Mouse (Mus musculus): ENCODE results near the gene Gm11985.
A peak's percentile ranks its signal among the peaks of the same experiment; 100 is the strongest.

Gm11985 gene

DNA sequence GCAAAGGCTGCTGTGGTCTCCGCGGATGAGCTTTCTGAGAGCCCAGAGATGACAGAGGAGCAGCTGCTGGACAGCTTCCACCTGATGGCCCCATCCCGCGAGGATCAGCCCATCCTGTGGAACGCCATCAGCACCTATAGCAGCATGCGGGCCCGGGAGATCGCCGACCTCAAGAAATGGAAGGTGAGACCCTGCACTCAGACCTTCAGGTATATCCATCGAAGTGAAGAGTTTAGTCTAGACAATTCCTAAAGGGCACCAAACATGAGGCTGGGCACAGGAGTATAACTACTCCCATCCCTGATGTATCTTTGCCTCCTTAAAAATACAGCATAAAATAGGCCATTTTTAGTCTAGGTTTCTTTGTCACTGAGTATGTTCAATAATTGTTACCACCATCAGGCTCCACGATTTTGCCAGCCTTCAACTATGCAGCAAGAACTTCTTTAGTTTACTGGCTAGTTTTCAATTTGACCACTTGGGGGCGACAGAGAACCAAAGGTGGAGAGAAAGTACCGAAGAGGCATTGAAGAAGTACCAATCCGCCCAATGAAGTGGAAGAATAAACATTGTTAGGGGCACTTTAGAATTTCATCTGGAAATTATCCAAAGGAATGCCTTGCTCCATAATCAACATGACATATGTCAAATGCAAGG, 11.5 kb upstream of the Gm11985 start:
- no peak for DNase-seq

DNA sequence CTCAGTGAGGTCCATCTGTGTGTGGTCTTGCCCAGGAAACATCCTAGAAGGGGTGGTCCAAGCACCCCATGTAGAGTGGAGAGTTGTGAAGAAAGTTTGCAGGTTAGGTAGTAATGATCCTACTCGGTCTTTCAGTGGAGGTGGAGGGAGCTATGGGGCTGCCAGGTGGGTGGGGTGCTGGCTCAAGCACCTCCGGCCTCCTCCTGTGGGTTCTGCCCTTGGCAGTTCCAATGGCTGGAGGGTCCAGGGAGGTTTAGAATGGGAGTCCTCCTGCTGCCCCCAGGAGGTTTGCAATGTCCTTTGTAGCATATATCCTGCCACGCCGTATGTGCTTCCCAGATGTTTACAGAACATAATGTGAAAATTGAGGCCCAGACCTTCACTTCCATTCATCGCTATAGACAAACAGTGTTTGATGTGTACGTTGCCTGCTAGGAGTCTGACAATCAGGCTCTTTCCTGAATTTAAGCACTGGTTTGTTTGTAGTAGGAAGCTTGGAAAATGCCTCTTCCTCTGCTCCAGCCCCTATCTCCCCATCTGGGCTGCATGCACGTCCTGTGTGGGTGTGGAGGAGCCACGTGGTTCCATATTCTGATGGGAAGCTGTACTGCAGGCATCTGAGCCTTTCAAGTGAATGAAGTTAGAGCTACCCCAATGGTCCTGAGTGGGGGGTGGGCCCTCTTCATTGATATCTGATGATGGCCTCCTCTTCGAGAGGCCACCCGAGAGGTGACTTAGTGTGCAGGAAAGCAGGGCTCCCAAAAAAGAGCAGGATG, 10.3 kb upstream of the Gm11985 start:
- no peak for DNase-seq

DNA sequence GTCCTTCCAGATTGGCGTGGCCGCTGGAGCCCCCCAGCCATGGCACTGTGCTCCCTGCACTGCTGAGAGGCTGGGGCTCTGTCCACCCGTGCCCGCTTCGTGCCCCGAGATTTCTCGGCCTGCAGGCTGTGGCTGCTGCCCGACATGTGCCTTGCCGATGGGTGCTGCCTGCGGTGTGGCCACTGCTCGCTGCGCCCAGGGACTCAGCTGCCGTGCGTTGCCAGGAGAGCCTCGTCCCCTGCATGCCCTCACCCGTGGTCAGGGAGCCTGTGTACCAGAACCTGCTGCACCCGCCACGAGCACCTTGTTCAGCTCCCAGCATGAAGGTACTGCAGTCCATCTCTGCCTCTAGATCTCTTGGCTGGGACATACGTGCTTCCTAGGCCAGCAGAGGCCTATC, 9.6 kb upstream of the Gm11985 start:
- peak; percentile 30 for DNase-seq

DNA sequence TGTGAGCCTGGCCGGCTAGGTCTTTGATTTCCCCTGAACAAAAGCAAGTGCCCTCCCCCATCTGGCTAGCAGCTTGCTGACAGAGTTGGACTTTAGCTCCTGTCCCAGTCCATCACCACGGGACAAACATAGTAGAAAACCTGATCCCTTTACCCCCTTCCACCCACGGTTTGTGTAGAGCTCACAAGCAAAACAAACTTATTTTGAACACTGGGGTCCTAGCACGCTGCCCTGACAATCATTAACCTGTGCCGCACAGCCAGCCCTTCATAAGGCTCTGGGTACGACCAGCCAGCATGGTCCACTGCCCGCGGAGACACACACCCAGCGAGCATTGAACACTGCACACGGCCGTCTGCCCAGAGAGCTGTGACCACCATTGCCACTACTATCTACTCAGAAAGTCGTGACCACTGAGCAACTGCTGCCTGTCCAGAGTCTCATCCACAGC, 9.1 kb upstream of the Gm11985 start, which contains the start of gene Igfbp1:
Gene Igfbp1 (plus strand): TSS at position 292 of the 451 bp plus-strand sequence.
- DNase-seq, result peak; percentile 88

DNA sequence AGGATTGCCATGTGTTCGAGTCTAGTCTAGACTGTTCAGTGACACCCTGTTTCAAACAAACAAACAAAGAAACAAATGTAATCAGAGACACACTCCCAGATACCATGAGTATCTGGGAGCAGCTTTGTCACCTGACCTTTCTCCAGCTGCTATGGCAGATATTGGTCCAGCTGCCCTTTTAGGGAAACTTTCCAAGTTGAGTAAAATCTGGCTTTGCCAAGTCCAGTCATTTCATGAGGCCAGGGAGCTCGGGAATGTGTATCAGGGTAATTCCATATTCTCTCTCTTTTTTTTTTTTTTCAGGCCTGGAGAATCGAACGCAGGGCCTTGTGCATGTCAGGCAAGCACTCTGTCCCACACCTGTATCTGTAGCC, 6.9 kb upstream of the Gm11985 start:
- no peak for DNase-seq

DNA sequence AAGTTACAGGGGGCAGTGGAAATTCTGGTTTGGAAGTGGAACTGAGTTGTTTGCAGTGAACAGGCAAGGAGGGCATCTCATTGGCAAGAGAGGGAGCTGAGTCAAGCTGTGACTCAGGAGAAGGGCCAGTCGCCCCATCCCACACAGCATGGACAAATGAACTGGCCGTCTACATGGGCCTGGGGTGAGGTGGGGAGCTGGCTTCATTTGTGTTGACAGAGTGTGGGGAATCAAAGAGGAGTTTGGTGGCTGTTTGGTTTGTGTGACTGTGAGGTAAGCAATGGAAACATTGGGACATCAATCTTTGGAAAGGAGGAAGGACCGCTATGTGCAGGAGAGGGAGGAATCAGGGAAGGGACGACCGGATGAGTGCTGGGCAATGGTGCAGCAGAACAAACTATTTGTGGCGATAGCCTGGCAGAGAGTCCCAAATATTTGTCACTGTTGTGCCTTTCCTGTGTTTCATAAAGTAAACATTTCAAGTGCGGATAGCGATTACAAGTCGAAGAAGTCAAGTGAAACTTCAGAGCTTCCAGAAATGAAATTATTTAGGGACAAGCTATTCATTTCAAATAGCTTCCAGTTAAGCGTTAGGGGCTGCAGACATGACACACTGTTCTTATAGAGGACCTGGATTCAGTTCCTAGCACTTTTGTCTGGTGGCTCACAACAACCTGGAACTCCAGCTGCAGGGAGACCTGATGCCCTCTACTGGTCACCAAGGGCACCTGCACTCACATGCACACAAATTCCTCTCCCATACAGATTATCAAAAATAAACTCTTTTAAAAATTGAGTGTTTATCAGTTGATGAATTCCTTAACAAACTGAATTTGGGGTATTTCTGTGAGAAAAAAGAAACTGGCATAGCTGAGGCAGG, 6.3 kb upstream of the Gm11985 start:
- no peak for DNase-seq

DNA sequence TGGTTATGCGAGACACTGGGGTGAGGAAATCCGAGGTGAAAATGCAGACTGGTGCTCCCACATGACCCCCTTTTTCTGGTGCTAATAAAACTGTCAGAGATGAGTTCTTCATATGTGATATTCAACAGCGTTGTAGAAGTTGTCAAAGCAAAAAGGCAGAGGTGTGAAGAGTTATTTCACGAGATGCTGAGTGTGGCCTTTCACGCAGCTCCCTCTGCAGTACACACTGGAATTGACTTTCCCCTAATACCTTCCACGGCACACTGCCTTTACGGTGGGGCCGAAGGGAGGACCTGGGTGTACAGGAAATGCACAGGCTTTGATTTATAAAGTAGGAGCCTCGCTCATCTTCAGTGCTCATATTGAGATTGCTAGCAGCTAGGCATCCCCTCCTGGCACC, 4.8 kb upstream of the Gm11985 start:
- DNase-seq, result no peak

DNA sequence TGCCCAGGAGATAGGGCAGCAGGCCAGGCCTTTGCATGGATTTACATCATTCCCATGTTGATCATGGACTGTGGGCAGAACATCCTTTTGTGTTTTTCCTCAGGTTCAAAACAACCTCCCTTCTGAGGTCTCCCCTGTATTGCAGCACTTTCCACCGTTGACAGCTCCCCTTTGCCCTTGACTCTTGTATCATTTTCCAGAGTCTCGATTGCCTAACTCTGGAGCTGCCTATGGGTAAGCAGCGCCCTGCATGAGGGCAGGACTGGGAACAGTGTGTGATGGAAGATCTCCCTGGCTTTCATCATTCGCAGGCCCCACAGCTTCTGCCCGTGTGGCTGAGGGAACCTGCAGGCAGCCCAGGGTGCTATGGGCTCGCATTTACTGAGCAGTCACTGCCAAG, 4.3 kb upstream of the Gm11985 start:
- DNase-seq, result no peak

DNA sequence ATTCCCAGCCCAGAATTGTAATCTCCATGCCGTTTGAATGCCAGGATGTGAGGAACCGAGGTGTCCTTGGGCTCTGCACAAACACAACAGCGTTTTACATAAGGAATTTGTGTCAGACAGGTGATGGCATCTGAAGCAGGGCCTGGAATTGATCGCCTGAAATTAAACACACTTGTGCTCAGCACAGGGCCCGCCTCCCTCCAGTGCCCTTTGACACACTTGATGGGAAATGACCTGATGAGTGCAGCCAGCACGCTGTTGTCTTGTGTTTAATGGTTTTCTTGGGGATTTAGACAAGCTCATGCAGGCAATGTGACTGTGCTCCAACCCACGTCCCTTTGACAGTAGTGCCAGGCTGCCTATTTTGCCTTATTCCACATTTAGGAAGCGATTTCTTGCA, 897 bp downstream of the Gm11985 start:
- DNase-seq, result no peak

DNA sequence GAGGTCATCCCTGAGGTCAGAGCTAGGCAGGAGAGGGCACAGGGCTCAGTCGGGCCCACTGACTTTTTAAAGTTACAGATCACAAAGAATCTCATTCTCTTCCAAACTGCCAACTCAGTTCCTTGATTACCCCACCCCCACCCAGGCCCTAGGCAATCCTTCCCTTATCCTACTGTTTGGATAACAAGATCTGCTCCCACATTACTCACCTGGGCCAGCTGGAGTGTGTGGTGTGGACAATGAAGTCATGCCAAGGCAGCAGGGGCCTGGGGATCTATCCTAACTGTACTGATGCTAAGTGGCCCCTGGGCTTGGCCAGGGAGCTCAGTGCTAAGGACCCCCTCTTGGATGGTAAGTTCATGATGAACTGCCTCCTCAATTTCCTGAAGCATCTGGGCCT, 3.9 kb downstream of the Gm11985 start:
- no peak for DNase-seq

DNA sequence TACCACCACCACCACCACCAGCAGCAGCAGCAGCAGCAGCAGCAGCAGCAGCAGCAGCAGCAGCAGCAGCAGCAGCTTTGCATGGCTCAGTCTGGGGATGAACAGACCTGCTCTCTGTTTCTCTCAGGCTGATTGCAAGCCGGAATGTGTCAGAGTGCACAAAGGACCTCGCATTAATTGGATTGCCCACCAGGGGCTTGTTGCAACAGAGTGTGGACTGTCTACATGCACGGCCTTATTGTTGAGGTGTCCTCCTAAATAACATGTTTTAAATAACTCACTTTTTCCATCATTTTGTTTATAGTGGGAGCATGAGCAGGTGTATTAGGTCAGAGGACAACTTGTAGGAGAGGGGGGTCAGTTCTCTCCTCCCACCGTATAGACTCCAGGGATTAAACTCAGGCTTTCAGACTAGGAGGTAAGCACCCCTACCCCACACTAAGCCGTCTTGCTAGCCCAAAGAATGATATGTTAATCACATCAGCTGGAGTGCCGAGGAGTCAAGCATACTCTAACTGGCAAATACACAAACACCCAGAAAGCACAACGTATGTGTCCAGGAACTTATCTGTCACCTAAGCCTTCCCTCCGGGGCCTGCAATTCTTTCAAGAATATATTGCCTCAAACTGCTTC, 5.8 kb downstream of the Gm11985 start:
- no peak for DNase-seq

DNA sequence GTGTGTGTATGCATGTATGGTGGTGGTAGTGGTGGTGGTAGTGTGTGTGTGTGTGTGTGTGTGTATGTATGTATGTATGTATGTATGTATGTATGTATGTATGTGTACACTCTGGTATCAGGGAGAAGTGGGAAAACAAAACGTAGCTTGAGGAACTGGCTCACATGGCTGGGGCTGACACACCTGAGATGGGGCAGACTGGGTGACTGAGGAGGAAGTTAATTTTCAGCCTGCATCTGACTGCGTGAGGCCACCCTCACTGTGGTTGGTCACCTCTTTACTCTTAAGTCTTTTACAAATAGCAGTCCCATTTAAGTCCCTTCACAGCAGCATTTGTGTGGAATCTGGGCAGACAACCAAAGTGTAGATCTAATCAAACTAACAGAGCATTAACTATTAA, 9.1 kb downstream of the Gm11985 start:
- DNase-seq, result no peak

DNA sequence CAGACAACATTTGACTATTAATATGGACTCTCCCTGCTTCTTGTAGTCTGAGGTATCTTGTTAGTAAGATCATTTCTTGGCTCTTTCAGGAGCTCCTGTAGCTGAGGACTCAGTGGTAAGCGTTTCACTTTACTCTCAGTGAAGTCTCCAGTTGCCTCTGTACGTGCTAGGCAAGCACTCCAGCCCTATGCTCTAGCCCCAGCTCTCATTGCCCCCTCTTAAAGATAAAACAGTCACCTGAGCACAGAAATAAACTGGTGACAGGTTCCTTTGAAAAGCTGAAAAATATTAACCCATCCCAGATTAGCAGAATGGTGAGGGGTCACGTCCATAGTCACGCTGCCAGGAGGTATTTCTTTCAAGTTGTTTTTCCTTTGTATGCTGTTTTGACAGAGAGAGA, 9.6 kb downstream of the Gm11985 start:
- DNase-seq, result no peak

DNA sequence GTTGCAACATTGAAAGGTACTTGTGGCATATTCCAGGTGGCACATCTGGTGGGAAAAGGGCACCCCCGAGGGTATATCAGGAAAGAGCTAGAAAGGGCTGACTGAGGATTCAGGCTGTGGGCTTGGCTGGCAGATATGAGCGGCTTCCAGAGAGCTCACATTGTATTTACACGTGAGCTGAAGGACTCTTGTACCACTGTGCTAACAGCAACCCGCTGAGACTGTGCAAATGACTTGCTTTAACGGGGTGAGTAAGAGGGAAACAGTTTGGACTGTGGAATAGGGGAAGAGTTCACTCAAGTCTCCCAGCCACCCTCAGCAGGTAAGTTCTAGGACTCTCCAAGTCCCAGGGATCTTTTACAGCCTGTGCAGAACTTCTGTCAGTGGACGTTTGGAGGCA, 14.7 kb downstream of the Gm11985 start:
- peak; percentile 80 for DNase-seq

DNA sequence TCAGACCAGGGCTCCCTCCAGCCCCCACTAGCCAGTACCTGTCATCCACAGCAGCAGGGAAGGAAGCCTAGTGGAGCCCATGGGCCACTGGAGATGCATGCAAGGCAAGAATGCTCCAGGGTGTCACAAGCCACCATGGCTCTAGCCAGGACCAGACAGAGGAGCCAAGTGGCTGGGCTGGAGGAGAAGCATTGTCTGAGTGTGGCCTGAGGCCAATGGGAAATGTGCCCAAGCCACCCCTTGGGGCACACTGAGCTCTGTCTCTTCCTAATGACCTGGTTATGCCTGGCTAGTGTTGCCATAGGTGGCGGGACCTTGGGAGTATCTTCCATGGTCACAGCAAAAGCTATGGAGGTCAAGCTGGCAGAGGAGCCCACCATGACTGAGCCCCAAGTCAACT, 18.7 kb downstream of the Gm11985 start:
- DNase-seq, result no peak

DNA sequence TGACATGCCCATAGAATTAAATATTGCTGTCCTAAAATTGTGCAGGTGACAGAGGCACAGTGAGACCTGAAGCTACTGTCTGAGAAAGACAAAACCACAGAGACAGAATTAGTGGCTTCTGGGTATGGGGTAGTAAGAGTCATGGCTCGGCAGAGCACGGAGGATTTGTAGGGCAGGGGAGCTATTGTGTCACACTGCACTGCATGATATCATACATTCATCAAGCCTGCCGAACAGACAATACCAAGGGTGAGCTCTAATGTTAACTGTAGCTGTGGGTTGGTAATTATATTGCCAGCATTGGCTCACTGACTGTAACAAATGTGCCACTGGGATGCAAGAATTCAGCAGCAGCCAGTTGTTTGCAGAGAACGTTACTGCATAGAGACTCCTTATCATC, 24.0 kb downstream of the Gm11985 start:
- no peak for DNase-seq

DNA sequence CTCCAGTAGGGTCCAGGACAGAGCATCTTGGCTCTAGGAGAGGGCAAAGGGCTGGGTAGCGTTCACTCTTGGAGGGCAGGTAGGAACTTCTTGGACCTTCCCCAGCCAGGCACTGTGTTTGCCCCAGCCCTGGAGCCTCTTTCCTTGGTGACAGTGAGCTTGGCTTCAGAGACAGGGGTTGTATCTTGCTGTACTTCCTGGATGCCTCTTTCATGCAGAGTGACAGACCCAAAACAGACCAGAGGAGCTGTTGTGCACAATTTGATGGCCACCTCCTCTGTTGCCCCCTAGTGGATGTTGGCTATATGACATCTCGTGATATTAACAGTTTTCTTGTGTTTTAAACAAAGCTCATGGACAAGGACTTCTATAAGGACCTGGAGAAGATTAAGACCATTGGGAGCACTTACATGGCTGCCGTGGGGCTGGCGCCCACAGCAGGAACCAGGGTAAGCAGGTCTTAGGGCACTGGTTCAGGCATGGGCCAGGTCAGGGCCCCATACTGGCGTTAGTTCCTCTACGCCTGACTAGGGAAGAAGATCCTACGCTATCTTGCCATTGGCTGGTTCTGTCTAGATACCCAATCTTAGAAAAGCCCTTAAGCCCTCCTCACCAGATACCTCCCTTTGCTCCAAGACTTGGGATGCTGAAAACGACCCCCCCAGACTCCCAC, 26.7 kb downstream of the Gm11985 start:
- DNase-seq, result no peak

DNA sequence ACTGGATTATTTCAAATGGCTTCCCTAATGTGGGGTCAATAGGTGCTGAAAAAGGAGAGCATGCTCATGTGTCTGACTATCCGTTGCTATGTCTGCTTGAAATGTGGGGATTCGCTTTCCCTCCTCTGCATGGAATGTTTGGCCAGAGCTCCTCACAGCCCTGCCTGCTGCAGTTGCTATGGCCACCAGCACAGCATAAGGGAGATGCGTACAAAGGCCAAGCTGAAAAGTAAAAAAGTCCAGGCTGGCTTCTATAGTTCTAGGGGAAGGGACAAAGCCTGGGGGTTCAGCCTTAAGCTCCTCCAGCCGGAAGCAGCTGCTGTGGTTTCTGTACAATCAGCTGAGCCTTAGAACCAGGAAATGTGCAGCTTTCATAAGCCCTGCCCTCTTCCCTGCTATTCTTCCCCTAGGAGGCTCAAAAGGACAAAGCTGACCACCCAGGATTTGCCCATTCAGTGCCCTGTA, 27.7 kb downstream of the Gm11985 start:
- DNase-seq, result no peak

DNA sequence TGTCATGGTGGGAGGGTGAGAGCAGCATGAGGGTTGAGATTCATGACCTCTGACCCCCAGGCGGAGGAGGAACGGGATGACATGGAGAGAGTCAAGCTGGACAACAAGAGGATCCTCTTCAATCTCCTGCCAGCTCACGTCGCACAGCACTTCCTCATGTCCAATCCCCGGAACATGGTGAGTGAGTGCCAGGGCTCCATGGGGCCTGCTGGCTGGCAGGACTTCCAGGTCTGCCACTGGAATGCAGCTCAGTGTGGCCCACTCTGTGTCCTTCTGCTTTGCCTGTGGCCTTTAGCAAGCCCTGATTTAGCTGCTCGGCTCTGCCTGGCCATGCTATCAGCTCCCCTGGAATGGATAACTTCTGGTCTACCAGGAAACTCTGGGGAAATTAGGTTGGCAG, 28.2 kb downstream of the Gm11985 start:
- DNase-seq, result no peak

DNA sequence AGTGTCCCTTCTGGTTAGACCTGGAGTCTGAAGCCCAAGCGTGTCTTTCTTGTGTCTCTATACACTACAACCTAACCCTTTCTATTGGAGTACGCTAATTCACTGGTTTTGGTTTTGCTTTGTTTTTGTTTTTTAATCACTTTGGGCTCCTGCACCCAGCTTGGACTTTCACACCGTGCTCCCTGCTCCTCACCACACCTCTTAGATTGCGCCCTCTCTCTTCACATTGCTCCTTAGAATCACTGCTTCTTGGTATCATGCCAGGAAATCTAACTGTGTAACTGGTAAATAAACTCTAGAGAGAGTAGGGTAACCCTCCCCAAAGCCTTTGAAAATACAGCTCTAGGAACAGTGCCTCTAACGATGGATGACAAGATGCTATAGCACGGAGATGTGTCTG, 30.2 kb downstream of the Gm11985 start:
- no peak for DNase-seq

DNA sequence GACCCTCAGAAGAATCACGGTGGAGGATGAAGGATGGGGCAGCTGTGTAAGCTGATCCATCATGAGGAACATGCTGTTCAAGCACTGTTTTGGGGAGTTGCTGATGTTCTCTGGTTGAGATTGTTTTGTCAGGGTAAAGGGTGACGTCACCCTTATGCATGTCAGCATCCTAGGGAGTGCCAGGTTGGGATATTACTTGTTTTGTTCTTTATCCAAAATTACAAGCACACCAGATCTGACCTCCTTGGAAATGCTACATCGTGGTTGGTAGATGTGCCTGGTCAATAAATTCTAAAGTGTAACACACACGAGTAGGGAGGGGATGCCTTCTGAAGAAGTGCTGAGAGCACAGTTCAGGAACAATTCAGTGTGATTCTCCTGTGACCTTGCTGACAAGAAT, 31.9 kb downstream of the Gm11985 start:
- DNase-seq, result no peak

DNA sequence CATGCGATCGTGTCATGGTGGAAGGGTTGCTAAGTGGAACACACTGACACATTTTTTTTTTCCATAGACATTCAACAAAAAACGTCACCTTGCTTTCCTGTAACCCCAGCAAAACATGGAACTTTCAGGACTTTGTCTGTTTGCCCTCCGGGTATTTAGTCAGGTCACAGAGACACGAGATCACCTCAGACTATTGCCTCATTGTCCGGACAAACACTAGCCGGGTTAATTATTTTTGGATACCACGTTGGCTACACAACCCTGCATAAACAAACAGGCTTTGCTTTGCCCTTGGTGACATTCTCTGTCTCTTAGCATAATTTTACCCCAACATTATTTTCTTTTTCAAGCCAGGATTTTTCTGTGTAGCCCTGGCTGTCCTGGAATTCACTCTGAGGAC, 35.3 kb downstream of the Gm11985 start:
- peak; percentile 77 for DNase-seq

DNA sequence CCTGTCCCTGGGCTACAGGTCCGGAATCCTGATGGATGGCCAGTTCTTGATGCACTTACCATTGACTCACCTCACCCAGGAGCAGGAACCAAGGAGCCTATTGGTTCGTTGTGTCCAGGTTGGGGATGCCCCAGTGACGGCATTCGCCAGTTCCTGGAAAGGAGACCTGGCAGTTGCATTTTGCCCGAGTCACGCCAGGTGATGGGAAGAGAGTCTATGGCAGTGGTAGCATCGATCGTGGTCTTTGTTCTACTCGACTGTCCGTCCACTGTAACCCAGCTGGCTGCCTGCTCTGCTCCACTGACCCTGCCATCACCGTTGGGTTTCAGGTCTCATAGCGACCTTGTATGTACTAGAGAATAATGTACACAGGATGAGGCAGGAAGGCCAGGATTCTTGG, 36.0 kb downstream of the Gm11985 start:
- DNase-seq, result no peak

Measured in kidney, adult 11 months (tissue).